Mouse (Mus musculus) monocyte, adult 5-6 weeks (primary cell): ENCODE data around the gene Wee2. TPM values are rescaled to one million over a fixed set of nuclear protein-coding genes. Genes with fewer than 3 reads are reported as not detected.

ENCODE experiments used
- ATAC-seq: fragments of 153-309, 156-312 bp; replicated peaks from 2 replicates; pipeline ENCODE4 v1.8.0; 2017; ENCODE audit warnings: mild to moderate bottlenecking; ENCODE audit not compliant: low TSS enrichment, insufficient number of reproducible peaks, severe bottlenecking, poor library complexity, low FRiP score
- total RNA-seq: library from RNA; stranded (forward); fragments of 200-1000, 200-491, 200-594 nt; gene quantifications from 3 replicates; pipeline ENCODE4 v1.2.3, GENCODE M21; 2017

Gene Wee2
- total RNA-seq = 0.19 TPM in 1 of 3 replicates, not detected in the others

DNA sequence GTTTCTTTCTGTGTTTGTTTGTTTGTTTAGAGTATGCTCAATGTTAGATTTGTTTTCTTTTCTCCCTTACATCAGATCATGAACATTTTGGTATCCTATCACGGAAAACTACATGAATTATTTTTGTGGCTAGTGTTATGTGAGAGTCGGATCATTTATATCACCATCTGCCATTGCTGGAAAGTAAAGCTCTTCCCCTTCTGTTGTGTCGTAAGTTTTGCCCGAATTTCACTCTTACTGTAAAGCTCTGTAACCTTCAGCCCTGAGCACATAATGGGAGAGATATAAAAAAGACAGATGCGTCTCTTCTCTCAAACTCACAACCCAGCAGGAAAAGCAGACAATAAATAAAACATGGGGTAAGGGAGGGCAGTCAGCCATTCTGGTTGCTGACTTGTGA lies at the start of gene Wee2:
Gene Wee2, plus strand, starts transcription at position 153 of the 400 bp plus-strand sequence.
- ATAC-seq = no peak

DNA sequence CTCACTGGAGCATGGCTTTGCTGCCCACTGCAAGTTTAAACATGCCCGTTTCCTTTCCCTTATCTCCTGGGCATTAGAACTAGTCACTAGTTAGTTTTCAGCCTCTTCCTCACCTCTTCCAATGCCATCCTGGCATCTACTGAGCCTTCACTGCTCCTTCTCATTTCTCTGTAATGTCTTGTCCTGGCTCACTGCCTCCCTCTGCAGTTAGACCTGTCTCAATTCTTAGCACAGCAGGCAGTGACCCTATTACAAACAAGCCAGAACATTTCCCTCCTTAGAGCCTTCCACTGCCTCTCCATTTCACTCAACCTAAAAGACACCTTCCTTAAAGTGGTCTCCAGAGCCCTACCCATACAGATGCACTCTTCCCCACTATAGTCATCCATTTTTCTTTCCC lies 47.9 kb upstream of the Wee2 start:
- ATAC-seq = no peak

DNA sequence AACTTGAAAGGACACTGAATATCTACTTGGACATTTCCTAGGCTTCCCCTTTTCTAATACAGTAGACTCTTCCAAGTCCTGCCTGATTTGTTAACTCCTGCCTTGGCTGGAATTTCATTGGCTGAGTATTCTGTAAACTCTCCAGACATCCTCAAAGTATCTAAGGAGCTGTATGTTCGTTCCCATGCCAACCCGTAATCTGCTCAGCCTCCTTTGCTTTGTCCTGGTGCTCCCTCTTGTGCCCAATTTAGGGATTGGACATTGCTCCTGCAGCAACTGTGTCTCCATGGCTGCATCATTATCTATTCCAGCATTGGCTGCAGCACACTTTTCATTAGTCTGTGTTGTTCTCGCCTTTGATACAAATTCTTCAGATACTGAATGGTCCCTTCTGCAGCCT lies 45.7 kb upstream of the Wee2 start:
- no peak for ATAC-seq

DNA sequence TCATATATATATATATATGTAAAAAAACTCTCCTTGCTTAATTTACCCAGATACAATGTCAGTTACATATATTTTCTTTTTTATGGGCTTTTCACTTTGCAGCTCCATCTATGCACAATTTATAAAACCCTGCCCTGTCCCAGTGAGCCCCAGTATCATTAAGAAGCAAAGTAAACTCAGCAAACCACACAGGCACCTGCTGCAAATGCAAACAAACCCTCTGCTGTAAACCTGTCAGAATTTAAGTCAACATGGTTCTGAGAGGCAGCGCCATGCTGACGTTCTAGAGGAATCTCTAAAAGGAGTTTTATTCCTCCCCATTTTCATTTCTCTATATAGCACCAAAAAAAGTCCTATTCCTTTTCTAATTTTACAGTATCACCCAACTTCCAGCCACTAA lies 36.9 kb upstream of the Wee2 start:
- no peak for ATAC-seq

DNA sequence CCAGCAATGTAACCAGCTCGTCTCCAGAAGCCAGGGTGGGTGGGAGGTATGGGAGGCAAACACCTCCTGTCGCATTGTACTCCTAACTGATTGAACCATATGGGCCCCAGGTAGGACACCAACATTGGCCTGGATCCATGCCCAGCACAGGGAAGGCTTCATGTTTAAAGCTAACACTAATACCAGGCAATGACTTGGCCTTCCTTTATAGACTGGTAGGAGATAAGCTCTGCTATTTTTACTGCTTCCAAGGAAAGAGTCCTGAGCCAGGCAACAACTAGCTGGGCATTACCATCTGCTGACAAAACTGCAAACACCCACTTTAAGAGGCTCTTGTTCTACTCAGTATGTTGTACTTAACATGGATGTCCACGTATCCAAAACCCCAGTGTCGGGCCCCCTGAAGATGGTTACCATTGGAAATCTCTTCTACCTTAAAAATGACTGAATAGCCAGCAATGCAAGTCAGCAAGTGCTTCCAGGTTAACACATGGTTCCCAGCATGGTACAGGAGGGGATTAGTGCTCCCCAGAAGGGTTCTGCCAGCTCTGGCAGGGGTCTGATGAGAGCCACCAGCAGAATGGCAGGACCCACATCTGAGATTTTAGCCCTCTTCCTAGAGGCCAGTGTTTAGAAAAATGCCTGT lies 35.1 kb upstream of the Wee2 start:
- ATAC-seq = no peak

DNA sequence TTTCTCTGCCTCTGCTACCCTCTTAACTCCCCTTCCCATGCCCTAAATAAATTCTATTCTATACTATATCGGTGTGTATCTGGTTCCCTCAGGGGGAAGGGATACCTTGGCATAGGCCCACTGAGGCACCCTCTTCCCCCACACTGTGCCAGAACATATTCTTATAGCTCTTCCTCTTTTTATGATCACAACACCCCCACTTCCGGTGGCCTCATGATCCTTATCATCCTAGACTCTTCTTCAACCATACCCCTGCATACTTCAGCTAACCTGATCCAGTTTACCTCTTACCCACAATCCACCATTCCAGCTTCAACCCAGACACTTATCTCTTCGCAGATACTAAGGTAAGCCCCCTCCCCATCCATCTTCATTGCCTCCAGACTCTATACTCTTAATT lies 27.8 kb upstream of the Wee2 start:
- ATAC-seq = no peak

DNA sequence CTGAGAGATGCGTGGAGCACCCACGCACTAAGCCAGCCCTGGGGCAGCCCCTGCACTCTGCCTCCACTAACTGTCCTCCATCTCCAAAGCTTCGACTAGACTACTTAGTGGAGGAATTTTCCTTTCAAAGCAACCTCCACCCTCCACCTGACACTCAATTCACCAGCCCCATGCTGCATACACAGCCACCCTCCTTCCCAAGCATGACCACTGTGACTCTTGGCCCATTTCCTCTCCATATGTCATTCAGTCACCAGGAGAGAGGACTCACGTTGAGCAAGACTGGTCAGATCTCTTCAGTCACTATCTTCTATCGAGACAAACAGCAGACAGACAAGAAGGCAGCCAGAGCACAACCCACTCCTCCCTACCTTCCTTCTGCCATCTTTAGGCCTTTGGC lies 25.8 kb upstream of the Wee2 start:
- ATAC-seq = no peak

DNA sequence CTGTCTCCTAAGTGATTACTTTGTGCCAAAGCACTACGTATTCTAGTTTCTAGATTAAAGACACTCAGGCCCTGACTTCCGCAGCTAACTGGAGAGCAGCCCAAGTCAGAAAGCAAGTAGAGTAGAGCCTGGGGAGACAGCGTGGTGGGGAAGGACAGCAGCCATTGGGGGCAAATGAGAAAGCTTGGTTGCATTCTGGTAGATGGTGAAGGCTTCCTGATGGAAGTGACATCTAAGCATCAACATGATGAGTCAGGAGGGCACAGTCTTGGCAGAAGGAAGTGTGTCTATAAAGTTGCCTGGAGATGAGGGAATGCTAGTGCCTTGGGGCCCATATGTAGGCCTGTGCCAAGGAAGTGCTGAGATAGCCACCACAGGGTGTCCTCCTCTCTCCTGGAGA lies 25.3 kb upstream of the Wee2 start:
- no peak for ATAC-seq

DNA sequence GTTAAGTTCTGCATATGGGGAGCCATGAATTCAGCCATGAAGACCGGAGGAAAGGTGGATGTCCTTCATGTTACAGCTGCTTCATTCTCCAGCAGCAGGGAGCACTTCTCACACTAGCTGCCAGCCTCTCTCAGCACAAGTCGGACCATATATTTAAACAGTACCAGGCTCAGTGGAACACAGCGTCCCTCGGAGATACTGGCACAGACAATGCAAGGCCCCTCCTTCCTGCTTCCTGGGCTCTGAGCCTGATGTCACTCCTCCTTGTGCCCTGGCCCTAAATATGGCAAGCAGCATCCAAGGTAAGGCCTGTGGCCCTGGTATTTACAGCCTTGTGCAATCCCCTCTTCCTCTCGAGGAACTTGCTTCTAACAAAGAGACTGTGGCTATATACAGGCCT lies 23.1 kb upstream of the Wee2 start:
- no peak for ATAC-seq

DNA sequence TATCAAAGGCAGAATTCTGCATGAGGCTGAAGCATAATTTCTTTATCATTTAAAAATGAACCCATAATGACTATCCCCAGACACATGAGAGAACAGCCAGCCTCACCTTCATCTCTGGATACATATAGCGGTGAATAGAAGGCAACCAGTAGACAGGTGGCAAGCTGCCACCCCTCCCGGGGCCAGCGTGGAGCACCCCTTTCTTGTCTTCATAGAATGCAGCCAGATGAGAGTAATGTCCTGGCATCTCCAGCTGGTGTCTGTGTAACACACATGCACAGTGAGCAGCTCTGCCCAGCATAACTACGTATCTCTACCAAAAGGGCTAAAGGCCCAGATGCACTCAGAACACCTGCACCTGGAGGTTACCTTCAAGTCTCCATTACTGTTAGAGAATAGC lies 20.5 kb upstream of the Wee2 start:
- ATAC-seq = no peak

DNA sequence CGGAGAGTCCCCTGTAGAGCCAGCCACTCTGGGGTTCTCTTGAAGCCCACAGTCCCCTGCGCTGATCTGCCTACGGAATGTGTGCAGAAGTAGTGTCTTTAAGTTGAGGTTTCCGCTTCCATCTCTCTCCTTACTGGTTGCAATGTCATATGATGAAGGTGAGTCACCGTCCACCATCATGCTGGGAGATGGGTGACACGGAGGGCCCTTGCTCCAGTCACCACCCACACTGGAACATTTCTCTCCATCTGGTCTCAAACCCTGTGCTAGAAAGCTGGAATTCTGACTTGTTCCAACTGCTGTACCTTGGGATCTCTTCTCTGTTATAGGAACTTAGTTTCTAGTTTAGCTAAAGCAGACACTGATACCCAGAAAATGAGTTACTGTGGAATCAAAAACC lies 17.8 kb upstream of the Wee2 start:
- ATAC-seq = no peak

DNA sequence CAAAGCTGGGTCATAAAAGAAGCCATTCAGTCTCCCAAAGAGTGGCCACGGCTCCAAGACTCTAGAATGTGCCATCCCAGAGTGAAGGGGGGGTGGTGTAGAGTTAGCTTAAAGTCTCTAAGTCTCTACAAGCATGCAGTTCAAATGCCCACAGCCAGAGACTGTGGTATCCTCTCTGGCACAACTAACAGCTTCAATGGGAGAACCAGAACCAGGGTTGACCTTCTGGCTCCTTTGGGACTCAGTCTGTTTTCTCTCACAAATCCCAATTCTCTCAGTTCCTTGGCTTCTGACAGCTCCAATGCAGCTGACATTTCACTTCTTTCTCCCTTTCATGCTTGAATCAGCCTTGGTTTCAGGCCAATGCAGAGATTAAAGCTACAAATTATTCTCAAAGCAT lies 15.9 kb upstream of the Wee2 start:
- no peak for ATAC-seq

DNA sequence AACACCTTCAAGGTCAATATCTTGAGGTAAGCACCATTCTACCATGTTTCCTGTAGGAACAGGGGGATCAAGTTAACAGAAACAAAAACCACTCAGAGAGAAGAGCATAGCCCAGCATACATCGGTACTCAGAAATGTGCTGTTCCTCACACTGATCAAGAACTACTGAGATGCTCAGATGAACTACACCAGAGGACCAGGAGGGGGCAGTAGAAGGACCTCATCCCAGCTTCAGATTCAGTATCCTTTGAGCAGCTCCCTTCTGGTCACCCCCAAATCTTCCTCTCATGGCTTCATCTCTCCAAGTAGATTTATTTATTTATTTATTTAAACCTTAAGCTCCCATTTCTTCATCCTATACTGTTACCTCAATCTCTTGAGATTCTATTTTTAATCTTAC lies 15.1 kb upstream of the Wee2 start:
- peak; percentile 70 for ATAC-seq

DNA sequence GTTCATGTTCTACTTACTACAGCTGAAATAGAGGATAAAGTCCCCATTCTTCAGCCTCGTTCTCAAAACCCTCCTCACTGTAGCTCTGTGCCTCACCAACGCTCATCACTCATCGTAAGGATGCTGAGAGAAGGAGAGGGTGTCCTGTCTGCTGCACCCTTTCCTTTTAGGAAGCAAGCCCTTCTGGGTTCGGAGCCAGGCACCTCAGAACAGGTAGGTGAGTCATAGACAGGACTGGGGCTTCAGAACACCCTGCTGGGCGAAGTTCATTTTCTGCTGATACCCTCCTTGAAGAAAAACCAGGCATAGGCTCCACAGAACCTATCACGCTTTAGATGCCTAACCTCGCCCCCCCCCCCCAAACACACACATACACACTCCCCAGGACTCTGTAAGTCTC lies 11.4 kb upstream of the Wee2 start:
- ATAC-seq = no peak

DNA sequence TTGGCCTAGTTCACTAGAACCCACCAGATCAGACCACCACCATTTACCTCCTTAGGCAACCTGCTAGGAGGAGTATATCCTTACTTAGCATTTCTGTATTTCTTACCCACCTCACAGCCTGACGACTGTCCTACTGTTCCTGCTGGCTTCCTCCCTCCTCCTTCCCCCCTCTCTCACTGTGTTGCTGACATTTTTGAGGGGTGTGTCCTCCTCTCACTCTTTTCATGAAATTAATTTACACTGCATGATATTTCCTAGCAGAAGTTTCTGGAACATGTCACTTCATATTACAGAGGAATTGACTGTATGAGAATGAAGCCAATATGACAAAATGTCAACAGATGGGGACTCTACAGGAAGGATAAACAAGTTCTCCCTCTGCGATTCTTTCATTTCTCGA lies 10.2 kb upstream of the Wee2 start:
- ATAC-seq = no peak

DNA sequence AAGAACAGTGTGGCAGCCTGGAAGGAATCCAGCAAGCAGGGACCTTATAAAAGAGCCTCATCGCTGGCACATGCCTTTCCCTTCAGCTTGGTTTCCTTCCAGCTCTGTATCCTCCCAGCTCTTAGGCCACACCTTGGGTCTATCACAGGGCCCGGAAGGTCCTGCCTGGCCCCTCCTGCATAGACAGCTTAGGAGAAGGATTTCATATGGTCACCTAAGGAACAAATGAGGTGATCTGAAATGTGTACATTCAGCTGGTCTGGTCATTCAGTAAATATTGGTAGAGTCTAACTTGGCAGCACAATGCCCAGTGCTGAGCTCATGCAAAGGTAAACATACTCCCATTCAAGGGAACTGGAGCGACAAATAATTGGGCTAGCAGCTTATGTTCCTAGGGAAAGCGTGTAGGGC lies 9.4 kb upstream of the Wee2 start:
- ATAC-seq = no peak

DNA sequence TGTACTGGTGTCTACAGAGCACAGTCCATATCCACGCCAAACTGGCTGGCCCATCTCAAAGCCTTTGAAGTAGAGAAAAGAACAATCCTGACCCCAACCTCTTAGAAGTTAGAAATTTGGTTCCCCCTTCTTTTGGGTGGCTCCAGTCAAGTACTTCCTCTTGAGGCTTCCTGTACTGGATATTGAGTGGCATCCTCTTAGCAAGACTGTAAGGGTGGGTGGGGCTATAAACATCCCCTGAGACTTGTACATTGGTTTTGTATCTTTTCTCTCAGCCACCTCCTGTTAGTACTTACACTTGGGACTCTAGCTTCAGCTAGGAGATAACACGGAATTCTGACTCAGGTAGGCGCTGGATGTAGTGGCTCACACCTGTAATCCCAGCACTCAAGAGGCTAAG lies 8.6 kb upstream of the Wee2 start:
- peak; percentile 45 for ATAC-seq

DNA sequence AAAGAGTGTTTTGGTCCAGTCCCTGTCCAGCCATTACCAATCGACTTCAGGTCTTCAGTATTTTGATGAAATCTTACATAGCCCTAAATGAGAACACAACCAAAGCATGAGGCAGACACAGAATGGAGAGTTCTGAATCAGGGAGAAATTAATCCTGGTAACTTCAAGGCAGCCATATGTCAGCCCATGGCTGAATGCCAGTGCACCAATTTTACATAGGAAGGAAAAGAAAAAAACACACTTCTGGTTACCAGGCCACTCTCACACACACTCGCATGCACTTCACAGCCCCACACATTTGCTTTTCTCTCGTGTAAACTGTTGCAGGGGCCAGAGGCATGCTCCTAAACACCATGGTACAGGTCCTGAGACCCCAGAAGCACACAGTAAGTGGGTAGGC lies 8.0 kb upstream of the Wee2 start:
- ATAC-seq = no peak

DNA sequence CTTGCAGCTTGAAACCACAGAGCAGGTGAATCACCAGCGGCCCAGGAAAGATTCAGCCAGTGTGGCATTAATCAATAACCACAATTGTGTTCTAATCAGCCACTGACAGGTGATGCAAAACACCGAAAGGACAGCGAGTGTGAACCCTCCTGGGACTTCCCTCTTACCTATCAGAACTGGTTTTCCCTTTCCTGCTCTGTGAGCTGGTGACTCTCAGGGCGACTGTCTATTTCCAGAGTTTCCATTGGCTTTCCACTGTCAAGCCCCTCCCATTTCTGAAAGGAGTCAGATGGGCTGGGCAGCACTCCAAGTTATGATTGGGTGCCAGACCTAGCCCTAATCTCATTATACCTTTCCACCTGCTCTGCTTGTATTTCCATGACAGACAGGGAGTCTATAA lies 7.5 kb upstream of the Wee2 start:
- ATAC-seq = no peak

DNA sequence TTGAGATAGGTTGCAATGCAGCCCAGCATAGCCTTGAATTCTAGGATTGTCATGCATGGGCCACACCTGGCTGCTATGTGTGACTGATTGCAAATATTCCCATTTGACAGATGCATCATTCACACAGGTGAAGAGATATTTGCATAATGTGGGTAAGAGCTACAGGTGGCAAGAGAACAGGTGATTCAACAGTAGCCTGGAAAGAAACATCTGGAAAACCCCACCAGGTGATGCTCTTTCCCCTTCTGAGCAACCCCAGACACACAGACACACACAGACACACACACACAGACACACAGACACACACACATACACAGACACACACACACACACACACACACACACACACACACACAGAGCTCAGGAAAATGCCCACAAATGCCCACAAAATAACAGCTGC lies 7.1 kb upstream of the Wee2 start:
- no peak for ATAC-seq
